15 mouse cellular contexts compared by ENCODE assay signal in genomic region chr12:81686406-81687117, GRCm38 (mm10). TPM values are rescaled to one million over a fixed set of nuclear protein-coding genes. Genes with fewer than 3 reads are reported as not detected.
A peak's percentile ranks its signal among the peaks of the same experiment; 100 is the strongest.
DNase-seq lines count a peak whose midpoint lies in the region; ATAC-seq and TF ChIP-seq lines count a peak whose summit lies in the region.
"Had no signal": no experiment of that assay in that cellular context is flagged by ENCODE, and none has a peak within 500 bp of the region (broad histone marks: within the 10 kb centered on the region; RNA-seq: fewer than 3 reads in every experiment).

No protein-coding gene starts in this region.

- peak overlapping the region; percentile 26; the same call in 1 of the 2 replicates for H3K27ac ChIP-seq in forebrain, embryonic 11.5 days (ENCODE audit: low read depth, low read length)
- no peak overlapping the region for H3K27ac ChIP-seq in hindbrain, embryonic 16.5 days (ENCODE audit: low read depth, low read length)
- peak overlapping the region; percentile 63 for H3K27ac ChIP-seq in neural tube, embryonic 13.5 days (replicated peaks)
- no peak overlapping the region for H3K27ac ChIP-seq in layer of hippocampus, adult 2 months
- H3K27ac ChIP-seq: heart, adult 2 months had no signal

- H3K9me3 ChIP-seq in forebrain, embryonic 11.5 days (ENCODE audit: control insufficient read depth, low read length), result no peaks in the 10 kb centered on the region
- H3K9me3 ChIP-seq in hindbrain, embryonic 16.5 days (ENCODE audit: control insufficient read depth, low read length), result no peaks in the 10 kb centered on the region
- no peaks in the 10 kb centered on the region for H3K9me3 ChIP-seq in neural tube, embryonic 13.5 days

- DNase-seq in Muller cell, postnatal 12 days (ENCODE audit: inconsistent ontology term), result peak; percentile 22
- DNase-seq in forebrain, embryonic 11.5 days (ENCODE audit: low spot score), result peak; percentile 77
- DNase-seq in adipocyte (ENCODE audit: low spot score), result no peak
- no peak for DNase-seq in lung, postnatal 36 days
- DNase-seq in layer of hippocampus, adult 2 months (ENCODE audit: low spot score in 2 of 2), result no peak
- DNase-seq: cerebellum, postnatal 25 days; heart, adult 2 months; kidney, postnatal 14 days; lung, adult 18-20 months; right cerebral cortex, postnatal 4 days had no signal

- H3K36me3 ChIP-seq in forebrain, embryonic 11.5 days (ENCODE audit: control insufficient read depth, insufficient read depth, low read length), result no peaks in the 10 kb centered on the region
- H3K36me3 ChIP-seq in hindbrain, embryonic 16.5 days (ENCODE audit: control insufficient read depth, insufficient read depth, low read length), result no peaks in the 10 kb centered on the region
- no peaks in the 10 kb centered on the region for H3K36me3 ChIP-seq in neural tube, embryonic 13.5 days

- no peak overlapping the region for H3K4me3 ChIP-seq in forebrain, embryonic 11.5 days (ENCODE audit: low read depth, low read length)
- H3K4me3 ChIP-seq in hindbrain, embryonic 16.5 days (ENCODE audit: low read length), result no peak overlapping the region
- H3K4me3 ChIP-seq in neural tube, embryonic 13.5 days, result no peak overlapping the region
- H3K4me3 ChIP-seq in layer of hippocampus, adult 2 months, result no peak overlapping the region
- H3K4me3 ChIP-seq: heart, adult 2 months had no signal

- peak; percentile 89 for ATAC-seq in forebrain, embryonic 11.5 days (replicated peaks; ENCODE audit: low FRiP score)
- peak; percentile 72 for ATAC-seq in hindbrain, embryonic 16.5 days
- ATAC-seq in neural tube, embryonic 13.5 days (ENCODE audit: low read depth), result peak; percentile 86
- ATAC-seq in activated CD4-positive, CD25-positive, alpha-beta regulatory T cell, adult 4 months, result no peak

- H3K9ac ChIP-seq in forebrain, embryonic 11.5 days (ENCODE audit: low read length), result no peak overlapping the region
- H3K9ac ChIP-seq in hindbrain, embryonic 16.5 days (ENCODE audit: low read depth, low read length), result no peak overlapping the region
- 0 out of 2 replicates have a peak overlapping the region, but pooled peaks have one; percentile 41 for H3K9ac ChIP-seq in neural tube, embryonic 13.5 days

- H3K4me1 ChIP-seq in forebrain, embryonic 11.5 days (replicated peaks; ENCODE audit: control insufficient read depth, insufficient read depth, low read length), result peaks cover 10% of the 10 kb centered on the region; the same call in 1 of the 2 replicates
- H3K4me1 ChIP-seq in hindbrain, embryonic 16.5 days (ENCODE audit: control insufficient read depth, insufficient read depth, low read depth, low read length), result no peaks in the 10 kb centered on the region
- peaks cover 25% of the 10 kb centered on the region for H3K4me1 ChIP-seq in neural tube, embryonic 13.5 days (replicated peaks)

- no peak for TF ChIP-seq CTCF in layer of hippocampus, adult 2 months (conservative IDR thresholded peaks at IDR 0.05)

- H3K4me2 ChIP-seq in forebrain, embryonic 11.5 days (ENCODE audit: low read depth, low read length, severe bottlenecking), result 0 out of 2 replicates have a peak overlapping the region, but pooled peaks have one; percentile 16
- no peak overlapping the region for H3K4me2 ChIP-seq in hindbrain, embryonic 16.5 days (ENCODE audit: low read length)
- H3K4me2 ChIP-seq in neural tube, embryonic 13.5 days, result peak overlapping the region; percentile 16

- no peaks in the 10 kb centered on the region for H3K27me3 ChIP-seq in forebrain, embryonic 11.5 days (ENCODE audit: control insufficient read depth, insufficient read depth, low read length)
- no peaks in the 10 kb centered on the region for H3K27me3 ChIP-seq in hindbrain, embryonic 16.5 days (replicated peaks; ENCODE audit: control insufficient read depth, insufficient read depth, low read length)
- H3K27me3 ChIP-seq in neural tube, embryonic 13.5 days, result no peaks in the 10 kb centered on the region

- 8% methylated on average over 12 of the region's 12 CpGs for WGBS in forebrain, embryonic 11.5 days
- 40% methylated on average over 12 of the region's 12 CpGs for WGBS in hindbrain, embryonic 16.5 days
- 37% methylated on average over 12 of the region's 12 CpGs for WGBS in neural tube, embryonic 13.5 days

RNA-seq across cellular contexts. Expression of gene Ttc9, which starts 55.5 kb away (rescaled TPM):
- polyA plus RNA-seq in forebrain, embryonic 11.5 days (2014; fragmentation: Nextera tagmentation; extraction: Ambion mirVana), result 2.9 and 3.1 TPM in 2 replicates
- 19.3 TPM in 2 replicates for polyA plus RNA-seq in hindbrain, embryonic 16.5 days (2015; fragmentation: Nextera tagmentation; extraction: Ambion mirVana)
- polyA plus RNA-seq in neural tube, embryonic 13.5 days (2015; fragmentation: Nextera tagmentation; extraction: Ambion mirVana), result 12.6 and 14.2 TPM in 2 replicates
- total RNA-seq in layer of hippocampus, adult 2 months (2021), result 10 to 100 TPM; 37.3 to 38.0 TPM
- not detected for polyA plus RNA-seq in activated CD4-positive, CD25-positive, alpha-beta regulatory T cell, adult 4 months (2017; shearing (Covaris generic))
- total RNA-seq: hematopoietic stem cell, adult 5-6 weeks; megakaryocyte progenitor cell, adult 5-6 weeks had no signal

Comparison
In these comparisons a context has a peak if more than half of its experiments do, and no peak if none do; other contexts are left out.
1. DNase-seq: peak in Muller cell, postnatal 12 days (single experiment) and forebrain, embryonic 11.5 days (single experiment); none in adipocyte (single experiment), lung, postnatal 36 days (single experiment) and layer of hippocampus, adult 2 months (0 of 2).
2. H3K27ac ChIP-seq: peak in forebrain, embryonic 11.5 days (single experiment) and neural tube, embryonic 13.5 days (single experiment); none in hindbrain, embryonic 16.5 days (single experiment) and layer of hippocampus, adult 2 months (single experiment).